Mouse (Mus musculus) liver, embryonic 14.5 days (tissue): ENCODE measurements around the gene Timmdc1.

ENCODE experiments used
- CTCF ChIP-seq: IDR thresholded peaks from 2 replicates; pipeline ENCODE4 v1.5.1; 2016; ENCODE audit warnings: antibody characterized with exemption, low read depth, control low read depth
- EP300 ChIP-seq: IDR thresholded peaks from 2 replicates; pipeline ENCODE4 v1.6.1; 2016; ENCODE audit warnings: antibody characterized with exemption, low read depth

- TF ChIP-seq EP300 (no peak), CTCF (no peak)
Measured at GRCm38 (mm10) chr16:38538716-38539380, 16.4 kb upstream of the Timmdc1 start.
